Mouse (Mus musculus): ENCODE results near the gene Slc37a4.
"Not testable (repeated sequence)": the region's sequence is repeated elsewhere in the genome, so short reads cannot be mapped to it uniquely, and the experiment has no call there.

The Slc37a4 gene

DNA sequence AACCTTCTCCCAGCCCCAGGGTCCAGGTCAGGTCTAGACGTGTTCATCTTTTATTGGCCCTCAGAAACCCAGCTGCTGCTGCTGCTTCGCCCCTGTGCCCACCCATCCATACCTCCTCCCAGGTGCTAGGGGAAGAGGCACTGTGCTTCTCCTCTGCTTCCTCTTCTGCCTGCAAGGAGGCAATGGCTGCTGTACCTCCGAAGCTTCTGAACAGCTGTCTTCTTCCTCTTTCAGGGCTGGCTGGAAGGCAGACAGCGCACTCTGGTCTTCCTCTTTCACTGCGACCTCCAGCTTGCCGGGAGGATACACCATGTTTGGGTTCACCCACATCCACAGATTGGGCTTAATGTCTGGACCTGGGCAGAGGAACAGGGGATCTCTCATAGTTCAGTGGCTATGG lies 39.1 kb downstream of the Slc37a4 start:
- no peak for DNase-seq (ENCODE audit: low read depth, low spot score)

DNA sequence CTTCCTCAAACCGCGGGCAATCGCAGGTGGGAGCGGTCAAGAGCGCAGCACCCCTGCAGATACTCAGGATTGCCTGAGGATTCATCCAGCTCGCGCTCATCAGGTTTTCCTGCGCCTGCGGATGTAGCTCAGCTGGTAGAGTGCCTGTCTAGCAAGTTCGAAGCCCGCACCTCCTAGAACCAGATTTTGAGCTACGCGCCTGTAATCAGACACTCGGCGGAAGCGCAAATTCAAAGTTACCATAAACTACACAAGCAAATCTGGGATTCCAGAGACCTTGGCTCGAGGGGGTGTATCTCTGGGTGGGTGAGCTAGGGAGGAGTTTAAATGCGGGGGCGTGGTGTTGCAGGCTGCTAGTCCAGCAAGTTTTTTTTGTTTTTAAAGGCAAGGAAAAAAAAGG lies 44.3 kb downstream of the Slc37a4 start, which contains the start of gene Foxr1:
Foxr1 (minus strand) TSS at position 176 of the 400 bp plus-strand sequence.
- DNase-seq (ENCODE audit: low read depth, low spot score): peak; percentile 91

GRCm38 (mm10) chr9:44444402-44445025 lies 47.9 kb downstream of the Slc37a4 start:
- DNase-seq (ENCODE audit: low read depth, low spot score): not testable (repeated sequence)

GRCm38 (mm10) chr9:44450387-44450786 lies 53.7 kb downstream of the Slc37a4 start:
- peak; percentile 78 for DNase-seq (ENCODE audit: low read depth, low spot score)
